Mouse (Mus musculus) liver, adult 2 months (tissue): ENCODE results near the gene Grid2ip.

ENCODE experiments used
- CTCF ChIP-seq: fragments of 200-500 bp; IDR thresholded peaks from 2 replicates; pipeline ENCODE4 v1.5.1; 2011; ENCODE audit warnings: low read depth, low read length, control low read depth
- POLR2A ChIP-seq: fragments of 200-500 bp; IDR thresholded peaks from 2 replicates; pipeline ENCODE4 v1.6.1; 2011; ENCODE audit warnings: low read length, control low read depth; ENCODE audit not compliant: insufficient read depth; ENCODE audit errors: extremely low read depth

GRCm38 (mm10) chr5:143308825-143309224, 48.3 kb upstream of the Grid2ip start:
- TF ChIP-seq CTCF (no peak), POLR2A (no peak)
